Mouse (Mus musculus) E14TG2a.4 (cell line): ENCODE measurements at regions not wholly inside any gene's neighbourhood (a gene's known extent, or its start where the extent isn't known, plus 50 kb on each side); places are given as distances from the start of the nearest gene placed in this dataset.
A peak's percentile ranks its signal among the peaks of the same experiment; 100 is the strongest.

Source experiments
- H3K27me3 ChIP-seq: 2 replicates; pipeline ENCODE4 v1.6.1; 2014; ENCODE audit warnings: low read length, control low read depth; ENCODE audit not compliant: insufficient read depth
- H3K36me3 ChIP-seq: 2 replicates; pipeline ENCODE4 v1.6.1; 2014; ENCODE audit warnings: low read length, control low read depth; ENCODE audit not compliant: insufficient read depth
- H3K4me1 ChIP-seq: replicated peaks from 2 replicates; pipeline ENCODE4 v1.6.1; 2014; ENCODE audit warnings: low read depth, low read length, control low read depth
- H3K4me3 ChIP-seq: replicated peaks from 2 replicates; pipeline ENCODE4 v1.5.1; 2014; ENCODE audit warnings: mild to moderate bottlenecking, low read length
- H3K9me3 ChIP-seq: 2 replicates; pipeline ENCODE4 v1.6.1; 2014; ENCODE audit warnings: low read length, control low read depth
- CTCF ChIP-seq: conservative IDR thresholded peaks from 2 replicates; pipeline ENCODE4 v1.5.1; 2014; ENCODE audit warnings: low read length
- NANOG ChIP-seq: IDR thresholded peaks from 2 replicates; pipeline ENCODE4 v1.6.1; 2014; ENCODE audit warnings: borderline replicate concordance, low read length, mixed read lengths
- POU5F1 ChIP-seq: IDR thresholded peaks from 2 replicates; pipeline ENCODE4 v1.6.1; 2014; ENCODE audit warnings: low read length, borderline replicate concordance

- Histone ChIP-seq H3K9me3 (peaks cover 6% of the 10 kb centered on the region; the same call in 1 of the 2 replicates), H3K4me1 (peaks cover 55% of the 10 kb centered on the region), H3K36me3 (no peaks in the 10 kb centered on the region), H3K4me3 (no peak overlapping the region), H3K27me3 (peaks cover 3% of the 10 kb centered on the region; the same call in 1 of the 2 replicates)
- TF ChIP-seq NANOG (no peak), POU5F1 (no peak), CTCF (no peak)
These were observed 80.3 kb downstream of the Ackr3 start for GRCm38 (mm10) chr1:90283912-90284636.

GRCm38 (mm10) chr1:90285318-90285717 is 81.5 kb downstream of the Ackr3 start:
- H3K4me1 ChIP-seq, result peaks cover 62% of the 10 kb centered on the region
- peaks cover 16% of the 10 kb centered on the region for H3K9me3 ChIP-seq
- H3K4me3 ChIP-seq, result no peak overlapping the region
- no peaks in the 10 kb centered on the region for H3K36me3 ChIP-seq
- peaks cover 3% of the 10 kb centered on the region; the same call in 1 of the 2 replicates for H3K27me3 ChIP-seq
- TF ChIP-seq POU5F1, result no peak
- TF ChIP-seq CTCF, result no peak
- no peak for TF ChIP-seq NANOG

- H3K9me3 ChIP-seq, result peaks cover 21% of the 10 kb centered on the region
- H3K36me3 ChIP-seq, result no peaks in the 10 kb centered on the region
- no peak overlapping the region for H3K4me3 ChIP-seq
- peaks cover 3% of the 10 kb centered on the region; the same call in 1 of the 2 replicates for H3K27me3 ChIP-seq
- H3K4me1 ChIP-seq, result peaks cover 62% of the 10 kb centered on the region
- TF ChIP-seq NANOG (no peak), CTCF (no peak), POU5F1 (no peak)
These were observed 83.5 kb downstream of the Ackr3 start for GRCm38 (mm10) chr1:90287251-90287650.

- Histone ChIP-seq H3K36me3 (no peaks in the 10 kb centered on the region), H3K9me3 (peaks cover 21% of the 10 kb centered on the region), H3K27me3 (peaks cover 12% of the 10 kb centered on the region), H3K4me1 (peaks cover 44% of the 10 kb centered on the region), H3K4me3 (no peak overlapping the region)
- TF ChIP-seq NANOG, result no peak
- TF ChIP-seq CTCF, result no peak
- no peak for TF ChIP-seq POU5F1
These were observed 85.3 kb downstream of the Ackr3 start for GRCm38 (mm10) chr1:90288892-90289731.

- Histone ChIP-seq H3K36me3 (no peaks in the 10 kb centered on the region), H3K27me3 (peaks cover 12% of the 10 kb centered on the region), H3K9me3 (peaks cover 21% of the 10 kb centered on the region), H3K4me3 (no peak overlapping the region), H3K4me1 (peaks cover 38% of the 10 kb centered on the region)
- TF ChIP-seq POU5F1 (no peak), CTCF (no peak), NANOG (no peak)
These were observed 86.0 kb downstream of the Ackr3 start for GRCm38 (mm10) chr1:90289732-90290215.

- Histone ChIP-seq H3K27me3 (peaks cover 15% of the 10 kb centered on the region), H3K36me3 (no peaks in the 10 kb centered on the region), H3K4me1 (peaks cover 29% of the 10 kb centered on the region), H3K4me3 (no peak overlapping the region), H3K9me3 (peaks cover 21% of the 10 kb centered on the region)
- TF ChIP-seq POU5F1 (no peak), CTCF (no peak), NANOG (no peak)
These were observed 86.8 kb downstream of the Ackr3 start for GRCm38 (mm10) chr1:90290428-90291197.

- H3K4me3 ChIP-seq, result no peak overlapping the region
- H3K27me3 ChIP-seq, result peaks cover 15% of the 10 kb centered on the region
- TF ChIP-seq CTCF, result peak; percentile 18
- TF ChIP-seq POU5F1, result no peak
- no peak for TF ChIP-seq NANOG
- no peaks in the 10 kb centered on the region for H3K36me3 ChIP-seq
- peaks cover 21% of the 10 kb centered on the region for H3K9me3 ChIP-seq
- H3K4me1 ChIP-seq, result peaks cover 23% of the 10 kb centered on the region
These were observed 87.5 kb downstream of the Ackr3 start for GRCm38 (mm10) chr1:90291256-90291655.

GRCm38 (mm10) chr1:90297751-90298150 is 94.0 kb downstream of the Ackr3 start:
- TF ChIP-seq CTCF, result no peak
- TF ChIP-seq NANOG, result no peak
- TF ChIP-seq POU5F1, result no peak
- Histone ChIP-seq H3K9me3 (peaks cover 4% of the 10 kb centered on the region; the same call in 1 of the 2 replicates), H3K27me3 (peaks cover 12% of the 10 kb centered on the region), H3K4me3 (no peak overlapping the region), H3K36me3 (no peaks in the 10 kb centered on the region), H3K4me1 (no peaks in the 10 kb centered on the region)
